Mouse (Mus musculus): ENCODE measurements around the gene Gm20721. TPM values are rescaled to one million over a fixed set of nuclear protein-coding genes. Genes with fewer than 3 reads are reported as not detected.
"Not testable (repeated sequence)": the region's sequence is repeated elsewhere in the genome, so short reads cannot be mapped to it uniquely, and the experiment has no call there.

Gm20721 gene
- polyA plus RNA-seq (2016; fragmentation: Nextera tagmentation; extraction: Ambion mirVana): 12.7 and 15.2 TPM in 2 replicates

DNA sequence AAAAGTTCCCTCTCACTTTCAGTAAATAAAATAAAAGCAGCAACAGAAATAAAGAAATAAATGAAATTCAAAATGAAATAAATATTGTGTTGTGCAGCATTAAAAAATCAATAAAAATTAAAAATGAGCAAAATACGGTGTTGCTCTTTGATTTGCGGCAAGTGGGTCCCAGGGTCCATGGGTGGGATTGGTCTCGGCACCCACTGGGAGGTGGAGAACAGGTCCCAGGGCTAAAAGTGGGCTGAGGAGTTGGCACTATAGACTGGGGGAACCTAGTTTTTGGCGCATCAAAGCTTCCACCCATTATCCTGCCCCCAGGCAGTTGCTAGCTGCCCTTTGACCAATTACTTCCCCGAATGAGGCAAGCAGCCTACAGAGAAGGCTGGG lies at the start of gene Gm20721:
Gene Gm20721 (minus strand): TSS at position 101 of the 387 bp plus-strand sequence.
- peaks cover 59% of the 10 kb centered on the region for H3K36me3 ChIP-seq
- DNase-seq (ENCODE audit: low spot score): no peak
- peaks cover 21% of the 10 kb centered on the region for H3K4me1 ChIP-seq
- no peak within 1 kb of the TSS for H3K4me3 ChIP-seq
- H3K27ac ChIP-seq (replicated peaks): no peak within 1 kb of the TSS
- 94% methylated on average over 5 of the region's 5 CpGs for WGBS
- no peaks in the 10 kb centered on the region for H3K27me3 ChIP-seq (ENCODE audit: low read depth, poor library complexity, severe bottlenecking)
- H3K9me3 ChIP-seq (replicated peaks): no peaks in the 10 kb centered on the region; the same call in 1 of the 2 replicates

DNA sequence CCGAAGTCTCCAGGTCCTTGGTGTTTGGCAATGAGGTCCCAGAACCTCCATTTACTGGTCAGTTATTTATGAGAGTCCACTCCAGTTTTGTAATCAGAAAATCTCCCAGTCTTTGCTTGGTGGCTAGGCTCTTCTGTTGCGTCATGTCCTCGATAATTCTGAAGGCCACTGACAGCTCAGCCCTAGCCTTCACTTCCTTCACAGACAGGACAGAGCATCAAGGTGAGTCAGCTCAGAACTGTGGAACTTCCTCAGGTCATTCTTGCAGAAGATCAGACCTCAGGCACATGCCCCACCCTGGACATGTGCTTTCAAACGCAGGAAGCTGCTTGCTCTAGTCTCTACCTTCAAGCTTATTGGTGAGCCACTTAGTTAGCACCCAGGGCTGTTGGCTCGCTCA lies 46.9 kb upstream of the Gm20721 start:
- no peak for DNase-seq (ENCODE audit: low spot score)
- H3K27ac ChIP-seq (replicated peaks): no peak overlapping the region
- no peak overlapping the region for H3K4me3 ChIP-seq
- 86% methylated on average over 5 of the region's 5 CpGs for WGBS
- H3K36me3 ChIP-seq: no peaks in the 10 kb centered on the region
- H3K9me3 ChIP-seq (replicated peaks): no peaks in the 10 kb centered on the region; the same call in 1 of the 2 replicates
- H3K27me3 ChIP-seq (ENCODE audit: low read depth, poor library complexity, severe bottlenecking): no peaks in the 10 kb centered on the region
- no peaks in the 10 kb centered on the region for H3K4me1 ChIP-seq

DNA sequence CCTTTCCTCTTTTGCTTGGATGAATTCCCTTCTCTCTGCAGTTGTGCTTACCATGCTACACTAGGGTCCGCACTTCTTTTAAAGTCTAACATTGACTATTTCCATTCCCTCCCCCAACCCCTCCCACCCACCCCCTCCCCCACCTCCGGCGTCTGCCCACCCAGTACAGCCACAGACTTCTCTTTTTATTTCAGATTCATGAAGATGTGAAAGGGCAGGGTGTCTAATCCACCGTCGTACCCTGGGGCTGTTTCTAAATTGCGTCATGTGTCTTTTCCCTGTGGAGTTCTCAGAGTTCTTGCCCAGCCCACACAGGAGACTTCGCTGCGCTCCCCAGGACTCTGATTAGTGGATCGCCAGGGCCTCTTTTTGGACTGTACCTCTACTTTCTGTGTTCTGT lies 46.0 kb upstream of the Gm20721 start:
- Histone ChIP-seq H3K27ac (replicated peaks) (no peak overlapping the region), H3K4me1 (no peaks in the 10 kb centered on the region), H3K27me3 (ENCODE audit: low read depth, poor library complexity, severe bottlenecking) (no peaks in the 10 kb centered on the region), H3K36me3 (no peaks in the 10 kb centered on the region), H3K9me3 (replicated peaks) (no peaks in the 10 kb centered on the region; the same call in 1 of the 2 replicates), H3K4me3 (no peak overlapping the region)
- no peak for DNase-seq (ENCODE audit: low spot score)
- 80% methylated on average over 9 of the region's 9 CpGs for WGBS

DNA sequence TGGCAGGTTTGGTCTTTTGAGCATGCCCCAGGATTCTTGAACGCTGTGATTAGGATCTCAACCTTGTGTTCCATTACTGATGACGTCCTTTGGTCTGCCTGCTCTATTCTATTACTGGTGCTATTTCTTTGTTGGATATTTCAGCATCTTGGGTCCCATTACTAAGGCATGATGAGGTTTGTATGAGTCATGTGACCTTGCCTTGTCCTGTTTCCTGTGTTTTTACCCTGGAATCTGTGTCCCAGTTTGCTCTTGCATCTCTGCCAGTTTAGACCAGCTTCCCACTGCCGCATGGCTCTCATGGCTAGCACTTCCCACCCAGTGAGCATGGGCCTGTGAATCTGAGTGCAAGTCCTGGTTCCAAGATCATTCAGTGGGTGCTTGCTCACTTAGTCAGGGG lies 45.4 kb upstream of the Gm20721 start:
- H3K36me3 ChIP-seq: no peaks in the 10 kb centered on the region
- 84% methylated on average over 3 of the region's 3 CpGs for WGBS
- no peak for DNase-seq (ENCODE audit: low spot score)
- no peak overlapping the region for H3K27ac ChIP-seq (replicated peaks)
- no peaks in the 10 kb centered on the region for H3K4me1 ChIP-seq
- no peak overlapping the region for H3K4me3 ChIP-seq
- H3K9me3 ChIP-seq (replicated peaks): no peaks in the 10 kb centered on the region; the same call in 1 of the 2 replicates
- H3K27me3 ChIP-seq (ENCODE audit: low read depth, poor library complexity, severe bottlenecking): no peaks in the 10 kb centered on the region

DNA sequence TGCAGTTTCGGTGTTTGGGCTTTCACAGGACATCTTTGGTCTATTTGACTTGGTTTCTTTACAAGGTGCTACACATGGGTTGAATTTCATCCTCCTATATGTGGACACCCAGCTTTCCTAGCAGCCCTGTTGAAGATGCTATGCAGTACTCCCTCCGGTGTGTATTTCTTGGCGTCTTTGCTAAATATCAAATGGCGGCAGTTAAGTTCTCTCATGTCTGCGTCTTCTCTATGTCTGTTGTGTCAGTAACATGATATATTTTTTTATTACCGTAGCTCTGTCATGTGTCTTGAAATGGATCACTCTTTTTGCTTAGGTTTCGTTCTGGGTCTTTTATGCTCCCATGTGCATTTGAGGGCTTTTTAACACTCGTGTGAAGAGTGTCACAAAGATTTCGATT lies 34.5 kb upstream of the Gm20721 start:
- 91% methylated on average over 9 of the region's 9 CpGs for WGBS
- no peaks in the 10 kb centered on the region for H3K36me3 ChIP-seq
- H3K27me3 ChIP-seq (ENCODE audit: low read depth, poor library complexity, severe bottlenecking): no peaks in the 10 kb centered on the region
- H3K4me1 ChIP-seq: no peaks in the 10 kb centered on the region
- no peaks in the 10 kb centered on the region for H3K9me3 ChIP-seq (replicated peaks)
- no peak for DNase-seq (ENCODE audit: low spot score)
- H3K4me3 ChIP-seq: no peak overlapping the region
- no peak overlapping the region for H3K27ac ChIP-seq (replicated peaks)

DNA sequence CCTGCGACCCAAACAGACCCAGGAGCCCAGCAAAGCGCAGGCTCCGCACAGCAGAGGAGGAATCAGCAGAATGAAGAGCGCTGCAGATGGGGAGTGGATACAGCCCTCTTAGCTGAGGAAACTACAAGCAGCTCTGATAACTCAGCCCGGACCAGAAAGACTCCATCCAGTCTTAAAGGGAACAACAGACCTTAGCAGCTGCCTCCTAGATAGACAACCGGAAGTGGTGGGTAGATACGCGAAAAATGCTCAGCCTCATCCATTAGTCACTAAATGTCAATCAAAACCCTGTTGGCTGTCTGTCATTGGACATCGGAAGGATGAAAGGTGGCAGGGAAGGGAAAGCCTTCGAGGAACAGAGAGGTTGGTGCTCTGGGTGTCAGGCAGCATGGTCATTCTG lies 20.1 kb upstream of the Gm20721 start:
- WGBS: 87% methylated on average over 10 of the region's 10 CpGs
- Histone ChIP-seq H3K27me3 (ENCODE audit: low read depth, poor library complexity, severe bottlenecking) (no peaks in the 10 kb centered on the region), H3K27ac (replicated peaks) (no peak overlapping the region), H3K4me3 (no peak overlapping the region), H3K9me3 (replicated peaks) (no peaks in the 10 kb centered on the region), H3K36me3 (no peaks in the 10 kb centered on the region), H3K4me1 (no peaks in the 10 kb centered on the region)
- DNase-seq (ENCODE audit: low spot score): no peak

DNA sequence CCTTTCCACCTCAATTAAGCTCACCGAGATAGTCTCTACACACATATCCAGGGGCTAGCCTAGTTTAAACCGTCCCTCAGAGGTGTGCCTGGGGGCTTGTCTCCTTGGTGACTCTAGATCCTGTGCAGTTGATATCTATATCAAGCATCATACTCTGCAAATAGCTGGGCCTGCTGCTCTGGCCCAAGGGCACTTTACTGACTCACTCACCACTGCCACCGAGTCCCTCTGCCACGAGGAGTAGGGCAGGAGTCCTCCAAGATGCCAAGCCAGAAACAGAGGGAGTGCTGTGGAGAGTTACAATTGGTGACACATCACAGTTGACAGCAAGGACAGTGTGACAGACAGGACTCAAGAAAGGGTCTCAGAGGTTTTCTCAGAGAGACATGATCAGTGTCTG lies 13.1 kb upstream of the Gm20721 start:
- H3K9me3 ChIP-seq (replicated peaks): no peaks in the 10 kb centered on the region
- H3K27me3 ChIP-seq (ENCODE audit: low read depth, poor library complexity, severe bottlenecking): no peaks in the 10 kb centered on the region
- no peak overlapping the region for H3K4me3 ChIP-seq
- no peaks in the 10 kb centered on the region for H3K4me1 ChIP-seq
- no peak overlapping the region for H3K27ac ChIP-seq (replicated peaks)
- H3K36me3 ChIP-seq: no peaks in the 10 kb centered on the region
- DNase-seq (ENCODE audit: low spot score): no peak
- WGBS: 87% methylated on average over 4 of the region's 4 CpGs

DNA sequence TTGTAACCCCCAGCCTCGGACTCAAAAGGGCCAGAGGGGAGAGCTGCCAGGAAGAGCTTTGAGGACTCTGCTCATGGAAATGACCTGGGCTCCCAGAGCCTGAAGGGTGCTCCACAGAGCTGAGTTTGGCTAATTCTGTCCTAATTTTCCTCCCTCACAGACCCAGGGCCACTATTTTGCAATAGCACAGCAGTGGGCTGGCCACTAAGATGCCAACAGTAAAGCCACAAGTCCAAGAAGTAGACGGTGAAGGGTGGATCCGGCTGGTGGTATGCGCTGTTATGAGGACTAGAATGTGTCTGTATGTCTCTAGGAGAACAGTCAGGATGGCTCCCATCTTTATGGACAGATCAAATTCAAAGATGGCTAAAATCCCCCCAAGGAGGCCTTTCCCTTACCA lies 12.0 kb upstream of the Gm20721 start:
- WGBS: 90% methylated on average over 4 of the region's 4 CpGs

DNA sequence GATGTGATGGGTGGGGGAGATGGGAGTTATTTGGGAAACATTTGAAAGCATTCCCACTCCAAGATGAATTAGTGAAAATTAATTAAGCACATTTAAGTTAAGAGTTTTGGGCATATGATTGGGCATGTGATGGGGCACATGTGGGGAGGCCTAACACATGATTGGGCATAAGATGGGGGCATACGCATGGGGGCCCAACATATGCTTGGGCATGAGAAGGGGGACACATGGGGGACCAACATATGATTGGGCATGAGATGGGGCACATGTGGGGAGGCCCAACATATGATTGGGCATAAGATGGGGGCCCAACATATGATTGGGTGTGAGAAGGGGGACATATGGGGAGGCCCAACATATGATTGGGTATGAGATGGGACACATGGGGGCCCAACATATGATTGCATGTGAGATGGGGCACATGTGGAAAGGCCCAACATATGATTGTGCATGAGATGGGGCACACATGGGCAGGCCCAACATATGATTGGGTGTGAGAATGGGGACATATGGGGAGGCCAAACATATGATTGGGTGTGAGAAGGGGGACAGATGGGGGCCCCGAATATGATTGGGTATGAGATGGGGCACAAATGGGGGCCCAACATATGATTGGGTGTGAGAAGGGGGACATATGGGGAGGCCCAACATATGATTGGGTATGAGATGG lies 622 bp upstream of the Gm20721 start:
- H3K4me1 ChIP-seq: peaks cover 17% of the 10 kb centered on the region
- not testable (repeated sequence) for DNase-seq (ENCODE audit: low spot score); H3K27me3 ChIP-seq (ENCODE audit: low read depth, poor library complexity, severe bottlenecking); H3K27ac ChIP-seq (replicated peaks); H3K9me3 ChIP-seq (replicated peaks); H3K4me3 ChIP-seq
- WGBS: 95% methylated on average over 2 of the region's 2 CpGs
- peaks cover 54% of the 10 kb centered on the region for H3K36me3 ChIP-seq

More for the DNA sequence above, 12.0 kb upstream of the Gm20721 start:
- Histone ChIP-seq H3K4me1 (no peaks in the 10 kb centered on the region), H3K36me3 (no peaks in the 10 kb centered on the region), H3K27me3 (ENCODE audit: low read depth, poor library complexity, severe bottlenecking) (no peaks in the 10 kb centered on the region), H3K4me3 (no peak overlapping the region), H3K27ac (replicated peaks) (no peak overlapping the region), H3K9me3 (replicated peaks) (no peaks in the 10 kb centered on the region; the same call in 1 of the 2 replicates)
- no peak for DNase-seq (ENCODE audit: low spot score)

DNA sequence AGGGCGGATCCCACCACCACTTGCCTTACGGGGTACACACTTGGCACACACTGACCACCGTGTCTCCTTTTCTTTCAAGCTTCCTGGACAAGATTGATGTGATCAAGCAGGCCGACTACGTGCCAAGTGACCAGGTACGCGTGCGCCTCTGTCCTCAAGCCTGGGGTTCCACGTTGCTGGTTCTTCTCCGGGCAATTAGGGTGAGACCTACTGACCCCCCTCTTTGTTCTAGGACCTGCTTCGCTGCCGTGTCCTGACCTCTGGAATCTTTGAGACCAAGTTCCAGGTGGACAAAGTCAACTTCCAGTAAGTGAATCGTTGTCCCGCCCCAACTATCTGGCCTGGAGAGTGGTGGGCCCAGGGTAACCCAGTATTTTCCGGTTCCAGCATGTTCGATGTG lies 1.5 kb downstream of the Gm20721 start:
- H3K36me3 ChIP-seq: peaks cover 75% of the 10 kb centered on the region
- no peak overlapping the region for H3K4me3 ChIP-seq
- H3K9me3 ChIP-seq (replicated peaks): no peaks in the 10 kb centered on the region; the same call in 1 of the 2 replicates
- WGBS: 98% methylated on average over 16 of the region's 16 CpGs
- no peak overlapping the region for H3K27ac ChIP-seq (replicated peaks)
- no peaks in the 10 kb centered on the region for H3K27me3 ChIP-seq (ENCODE audit: low read depth, poor library complexity, severe bottlenecking)
- no peak for DNase-seq (ENCODE audit: low spot score)
- H3K4me1 ChIP-seq: peaks cover 34% of the 10 kb centered on the region

DNA sequence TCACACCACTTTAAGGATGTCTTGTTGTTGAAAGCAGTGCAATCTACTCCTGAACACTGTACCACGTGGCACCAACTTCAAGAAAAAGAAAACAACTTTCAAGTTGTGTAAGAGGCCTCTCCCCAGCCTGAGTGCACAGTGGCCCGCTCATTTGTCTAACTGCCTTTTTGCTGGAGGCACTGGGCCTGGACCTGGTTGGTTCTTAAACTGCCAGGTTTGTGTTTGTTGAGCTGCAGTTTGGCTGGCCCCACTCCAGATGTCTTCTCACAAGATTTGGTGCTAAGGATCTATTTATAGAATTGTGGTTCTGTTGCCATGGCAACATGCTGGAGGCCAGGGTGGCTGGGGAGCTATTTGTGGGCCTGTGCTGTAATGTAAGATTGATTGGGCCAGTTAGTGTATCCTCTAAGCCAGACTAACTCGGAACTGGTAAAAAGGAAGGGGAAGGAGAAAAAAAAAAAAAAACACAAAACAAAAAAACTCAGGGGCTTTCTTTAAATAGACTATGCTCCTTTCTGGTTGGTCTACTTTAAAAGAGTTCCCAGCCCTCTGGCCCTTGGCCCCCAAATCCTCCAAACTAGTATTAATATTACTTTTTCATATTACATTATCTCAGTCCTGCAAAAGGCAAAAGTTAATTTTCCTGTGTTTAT lies 2.4 kb downstream of the Gm20721 start:
- Histone ChIP-seq H3K9me3 (replicated peaks) (no peaks in the 10 kb centered on the region; the same call in 1 of the 2 replicates), H3K27ac (replicated peaks) (no peak overlapping the region), H3K36me3 (peaks cover 84% of the 10 kb centered on the region), H3K27me3 (ENCODE audit: low read depth, poor library complexity, severe bottlenecking) (no peaks in the 10 kb centered on the region), H3K4me3 (no peak overlapping the region), H3K4me1 (peaks cover 41% of the 10 kb centered on the region)
- 67% methylated on average over 3 of the region's 3 CpGs for WGBS
- no peak for DNase-seq (ENCODE audit: low spot score)

DNA sequence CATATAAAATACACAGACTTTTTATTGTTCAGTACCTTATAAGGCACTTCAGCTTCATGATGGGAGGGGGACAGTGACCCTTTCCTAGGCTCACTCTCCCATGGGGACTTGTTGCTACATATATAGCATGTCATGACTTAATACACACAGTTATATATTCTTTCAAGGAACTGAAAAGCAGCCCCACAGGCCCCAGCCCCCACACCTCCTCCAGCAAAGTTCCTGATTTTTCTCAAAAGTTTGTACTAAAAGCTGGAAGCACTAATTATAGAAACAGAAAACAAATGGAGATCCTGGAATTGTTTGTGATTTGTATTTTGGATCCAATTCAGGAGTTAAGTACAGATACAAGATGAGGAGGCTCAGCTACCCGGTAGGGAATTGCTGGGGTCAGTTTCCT lies 2.9 kb downstream of the Gm20721 start:
- no peak overlapping the region for H3K27ac ChIP-seq (replicated peaks)
- H3K27me3 ChIP-seq (ENCODE audit: low read depth, poor library complexity, severe bottlenecking): no peaks in the 10 kb centered on the region
- DNase-seq (ENCODE audit: low spot score): no peak
- H3K9me3 ChIP-seq (replicated peaks): no peaks in the 10 kb centered on the region; the same call in 1 of the 2 replicates
- H3K4me1 ChIP-seq: peaks cover 45% of the 10 kb centered on the region
- no peak overlapping the region for H3K4me3 ChIP-seq
- peaks cover 89% of the 10 kb centered on the region for H3K36me3 ChIP-seq
- WGBS: 83% methylated on average over 1 of the region's 1 CpGs

DNA sequence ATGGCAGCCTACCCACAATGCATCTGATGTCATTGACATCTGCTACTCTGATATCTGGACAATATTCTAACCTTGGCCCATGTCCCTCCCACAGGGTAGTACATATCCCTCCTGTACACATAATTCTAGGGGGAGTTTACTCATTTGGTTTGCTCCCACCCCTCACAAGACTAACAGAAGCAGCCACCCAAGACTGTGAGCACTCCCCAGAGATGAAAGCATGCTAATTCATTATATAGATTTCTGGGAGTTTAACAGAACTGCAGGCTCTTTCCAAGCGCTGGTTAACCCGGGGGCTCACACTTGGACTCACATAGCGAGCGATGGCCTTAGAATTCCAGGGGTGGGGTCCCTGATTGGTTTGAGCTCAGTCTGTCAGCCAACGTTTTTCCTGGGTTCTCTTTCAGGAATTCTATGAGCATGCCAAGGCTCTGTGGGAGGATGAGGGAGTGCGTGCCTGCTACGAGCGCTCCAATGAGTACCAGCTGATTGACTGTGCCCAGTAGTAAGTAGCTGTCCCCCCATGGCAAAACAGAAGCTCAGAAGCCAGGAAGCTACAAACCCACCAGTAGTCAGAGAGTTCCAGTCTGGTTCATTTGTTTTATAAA lies 3.6 kb downstream of the Gm20721 start:
- Histone ChIP-seq H3K27ac (replicated peaks) (no peak overlapping the region), H3K9me3 (replicated peaks) (no peaks in the 10 kb centered on the region; the same call in 1 of the 2 replicates), H3K4me3 (no peak overlapping the region), H3K27me3 (ENCODE audit: low read depth, poor library complexity, severe bottlenecking) (no peaks in the 10 kb centered on the region), H3K4me1 (peaks cover 48% of the 10 kb centered on the region), H3K36me3 (peaks cover 95% of the 10 kb centered on the region)
- no peak for DNase-seq (ENCODE audit: low spot score)
- WGBS: 88% methylated on average over 8 of the region's 8 CpGs
